Mouse (Mus musculus) layer of hippocampus, postnatal 36 days (tissue): ENCODE data around the gene Homer3. TPM values are rescaled to one million over a fixed set of nuclear protein-coding genes. Genes with fewer than 3 reads are reported as not detected.

ENCODE experiments used
- DNase-seq, 2 experiments: peaks; one replicate each; pipeline ENCODE4 v3.0.0; 2022
- total RNA-seq, 2 experiments: library from RNA; stranded (reverse); gene quantifications; 2 replicates each; pipeline ENCODE4 v1.2.3; 2021

Homer3 gene
- total RNA-seq = 10 to 100 TPM; 77.3 to 86.6 TPM

DNA sequence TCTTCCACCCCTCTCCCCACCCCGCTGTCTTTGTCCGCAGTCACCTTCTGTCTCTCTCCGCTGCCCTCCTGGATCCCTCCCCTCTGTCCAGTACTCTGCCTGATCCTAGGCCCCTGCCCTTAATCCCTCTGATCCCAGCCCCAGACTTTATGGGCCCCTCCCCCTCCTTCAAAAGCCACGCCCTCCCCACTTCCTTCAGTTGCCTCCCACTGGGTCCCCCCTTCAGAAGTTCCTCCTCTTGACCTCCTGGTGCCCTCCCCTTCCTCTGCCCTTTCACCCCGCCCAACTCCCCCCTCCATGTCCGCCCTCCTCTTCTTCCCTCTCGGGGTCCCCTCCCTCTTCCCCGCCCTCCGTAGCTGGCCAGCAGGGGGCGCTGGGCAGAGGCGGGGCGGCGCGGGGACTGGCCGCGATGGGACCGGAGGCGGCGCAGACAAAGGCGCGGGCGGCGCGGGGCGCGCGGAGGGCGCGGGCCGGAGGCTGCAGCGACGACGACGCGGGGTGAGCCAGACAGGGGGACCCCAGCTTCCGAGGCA is at the start of gene Homer3:
TSS of gene Homer3 (plus strand) at position 225 of the 533 bp plus-strand sequence.
- peak; percentile 82 to 84 for DNase-seq

DNA sequence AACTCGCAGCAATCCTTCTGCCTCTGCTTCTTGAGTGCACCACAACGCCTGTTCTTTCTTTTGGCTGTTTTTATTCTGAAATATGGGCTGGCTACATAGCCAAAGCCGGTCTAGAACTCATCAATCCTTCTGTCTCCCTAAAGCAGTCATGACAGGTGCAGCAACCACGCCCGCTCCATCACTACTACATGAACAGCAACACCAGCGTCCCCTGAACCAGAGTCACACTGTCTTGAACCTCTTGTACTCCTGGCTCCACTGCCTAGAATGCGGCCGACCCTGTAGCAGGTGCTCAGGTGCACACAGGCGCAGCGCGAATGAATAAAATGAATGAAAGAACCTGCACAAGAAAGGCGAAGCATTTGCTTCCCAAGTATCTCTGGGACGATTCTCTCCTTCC is 49.0 kb upstream of the Homer3 start:
- no peak for DNase-seq

DNA sequence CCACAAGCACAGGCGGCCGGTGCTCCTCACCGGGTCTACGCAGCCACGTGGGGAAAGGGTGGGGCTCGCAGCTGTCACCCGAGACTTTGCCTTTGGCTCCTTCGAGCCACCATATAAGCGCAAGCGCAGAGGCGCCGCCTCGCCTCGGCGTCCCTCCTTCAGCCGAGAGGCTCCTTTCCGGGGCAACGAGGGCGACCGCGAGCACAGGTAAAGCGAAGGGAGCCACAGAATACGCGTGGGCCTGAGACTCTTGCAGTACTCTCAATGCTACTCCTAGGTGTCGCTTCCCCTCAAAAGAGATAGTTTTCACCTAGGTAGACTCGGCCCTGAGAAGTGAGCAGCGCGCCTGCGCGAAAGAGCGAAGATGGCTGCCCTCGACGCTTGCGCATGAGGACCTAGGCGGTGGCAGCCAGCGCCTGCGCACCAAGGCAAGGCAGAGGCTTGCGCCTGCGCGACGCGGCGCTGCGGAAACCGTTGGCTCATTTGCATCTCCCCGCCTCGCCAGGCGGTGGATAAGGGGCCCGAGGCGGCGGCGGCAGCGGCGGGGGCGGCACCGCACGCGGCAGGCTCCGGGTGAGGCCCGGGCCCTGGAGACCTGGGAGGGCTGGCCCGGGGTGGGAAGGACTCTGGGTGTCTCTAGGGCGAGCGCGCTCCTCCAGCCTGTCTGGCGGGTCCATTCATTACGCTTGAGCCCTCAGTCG is 48.4 kb upstream of the Homer3 start, which contains the start of the genes Sugp2 and Armc6:
TSS of gene Sugp2 (plus strand) at position 147 of the 701 bp plus-strand sequence.
TSS of gene Armc6 (minus strand) at position 387 of the 701 bp plus-strand sequence.
- peak; percentile 94 to 96 for DNase-seq

DNA sequence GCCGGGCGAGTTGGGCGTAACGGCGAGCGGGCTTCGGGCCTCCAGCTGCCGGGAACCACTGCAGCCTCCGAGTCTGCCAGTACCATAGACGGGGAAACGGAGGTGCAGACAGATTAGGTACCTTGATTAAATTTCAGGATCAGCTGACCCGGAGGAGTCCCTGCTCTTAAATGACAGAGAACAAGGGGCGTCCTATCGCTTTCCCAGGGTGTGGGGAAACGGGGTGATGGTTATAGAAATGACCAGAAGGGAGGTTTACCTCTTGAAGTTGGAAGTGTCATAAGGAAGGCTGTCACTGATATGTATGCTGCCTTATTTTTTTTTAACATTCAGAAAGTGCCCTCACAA is 47.9 kb upstream of the Homer3 start:
- no peak for DNase-seq

DNA sequence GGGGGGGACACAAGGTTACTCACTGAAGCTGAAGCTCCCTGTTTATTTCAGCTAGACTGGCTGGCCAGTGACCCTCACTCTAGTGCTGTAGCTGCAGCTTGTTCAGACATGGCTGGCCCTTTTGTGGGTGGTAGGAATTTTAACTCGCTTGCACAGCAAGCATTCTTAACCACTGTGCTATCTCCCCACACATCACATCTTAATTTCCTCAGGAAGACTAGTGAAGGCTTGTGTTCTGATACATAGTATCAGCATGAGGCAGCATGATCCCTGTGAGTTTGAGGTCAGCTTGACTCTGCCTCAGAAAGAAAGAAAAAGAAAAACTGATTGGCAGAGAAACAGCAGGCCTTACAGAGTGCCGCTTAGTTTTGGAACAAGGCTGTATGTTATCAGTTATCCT is 44.8 kb upstream of the Homer3 start:
- DNase-seq = no peak

DNA sequence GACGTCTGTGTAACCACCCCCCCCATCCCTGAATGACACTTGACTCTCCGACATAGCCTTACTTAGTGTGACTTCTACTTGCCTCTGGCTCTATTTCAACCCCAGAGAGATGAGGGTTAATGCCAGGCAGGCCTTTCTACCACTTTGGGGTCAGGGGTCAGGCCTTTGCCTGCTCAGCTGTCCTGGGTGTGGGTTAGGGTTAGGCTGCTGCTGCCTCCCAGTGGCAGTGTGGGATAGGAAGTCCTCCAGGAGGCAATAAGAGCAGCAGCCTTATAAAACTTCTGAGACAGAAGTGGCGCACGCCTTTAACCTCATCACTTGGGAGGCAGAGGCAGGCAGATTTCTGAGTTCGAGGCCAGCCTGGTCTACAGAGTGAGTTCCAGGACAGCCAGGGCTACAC is 42.0 kb upstream of the Homer3 start:
- no peak for DNase-seq

DNA sequence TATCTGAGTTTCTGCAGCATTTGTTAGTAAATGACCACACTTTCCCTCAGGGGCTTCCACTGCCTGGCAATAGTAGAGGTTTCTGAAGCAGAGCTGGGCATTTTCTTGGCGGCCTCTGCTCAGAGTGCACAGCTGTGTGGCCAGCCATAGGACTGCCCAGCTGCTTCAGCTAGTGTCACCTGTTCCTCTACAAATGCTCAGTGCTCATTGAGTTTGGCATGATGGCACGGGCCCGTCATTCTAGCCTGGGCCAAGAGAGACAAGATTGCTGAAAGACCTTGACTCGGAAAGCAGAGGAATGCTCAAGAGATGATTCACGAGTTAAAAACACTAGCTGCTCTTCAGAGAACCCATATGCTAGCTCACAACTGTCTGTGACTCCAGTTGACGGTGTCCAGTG is 36.0 kb upstream of the Homer3 start:
- no peak for DNase-seq

DNA sequence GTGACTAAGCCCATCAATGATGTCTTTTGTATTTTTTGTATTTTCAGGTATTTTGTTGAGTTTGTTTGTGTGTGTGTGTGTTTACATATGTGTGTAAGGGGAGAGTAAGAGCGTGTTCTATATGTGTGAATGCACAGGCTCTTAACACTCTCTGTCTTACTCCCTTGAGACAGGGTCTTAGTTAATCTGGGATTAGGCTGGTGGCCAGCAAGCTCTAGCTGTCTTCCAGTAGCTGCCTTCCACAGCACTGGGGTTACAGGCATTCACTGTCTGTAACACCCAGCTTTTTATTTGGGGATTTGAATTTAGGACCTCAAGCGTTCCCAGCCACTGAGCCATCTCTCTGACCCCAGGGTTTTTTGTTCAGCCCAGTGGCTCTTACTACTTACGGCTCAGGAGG is 34.8 kb upstream of the Homer3 start:
- DNase-seq = no peak

DNA sequence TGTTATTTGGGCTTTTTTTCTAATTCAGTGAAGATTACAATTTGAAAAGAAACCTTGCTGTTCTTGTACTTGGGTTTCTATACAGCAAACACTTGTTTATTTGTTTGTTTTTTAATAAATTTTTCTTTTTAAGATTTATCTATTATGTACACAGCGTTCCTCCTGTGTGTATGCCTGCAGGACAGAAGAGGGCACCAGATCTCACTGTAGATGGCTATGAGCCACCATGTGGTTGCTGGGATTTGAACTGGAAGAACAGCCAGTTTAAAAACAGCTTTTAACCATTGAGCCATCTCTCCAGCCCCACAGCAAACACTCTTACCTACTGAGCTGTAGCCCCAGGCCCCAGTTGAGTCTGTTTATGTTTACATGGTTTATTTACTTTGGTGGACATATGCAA is 28.0 kb upstream of the Homer3 start:
- no peak for DNase-seq

DNA sequence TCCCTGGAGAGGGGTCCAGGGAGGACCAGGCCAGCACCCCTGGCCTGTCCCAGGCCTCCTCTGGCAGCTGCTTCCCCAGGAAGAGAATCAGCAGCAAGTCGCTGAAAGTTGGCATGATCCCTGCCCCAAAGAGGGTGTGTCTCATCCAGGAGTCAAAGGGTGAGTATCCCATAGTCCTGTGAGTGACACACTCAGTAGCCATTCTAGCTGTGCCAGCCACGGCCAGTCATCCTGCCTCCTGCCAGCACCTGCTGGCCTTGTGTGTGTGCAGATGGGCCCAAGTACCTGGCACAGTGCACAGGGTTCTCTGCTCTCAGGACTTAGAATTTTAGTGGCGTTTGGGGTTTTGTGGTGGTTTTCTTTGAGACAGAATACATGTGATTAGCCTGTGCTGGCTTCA is 25.2 kb upstream of the Homer3 start:
- DNase-seq = no peak

DNA sequence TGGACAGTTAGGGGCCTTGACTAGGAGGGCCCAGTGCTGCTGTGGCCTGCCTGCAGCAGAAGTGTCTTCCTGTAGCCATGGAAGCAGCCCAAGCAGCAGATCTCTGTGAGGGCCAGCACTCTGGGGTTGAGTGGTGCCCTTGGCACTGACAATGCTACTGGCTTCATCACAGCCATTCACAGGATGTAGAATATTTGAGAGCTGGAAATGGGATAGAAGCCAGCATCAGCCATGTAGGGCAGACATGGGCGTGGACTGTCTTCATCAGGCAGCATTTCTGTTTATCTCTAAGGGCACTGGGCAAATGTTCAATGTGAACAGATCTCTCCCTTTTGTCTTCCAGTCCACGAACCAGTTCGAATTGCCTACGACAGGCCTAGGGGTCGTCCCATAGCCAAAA is 24.0 kb upstream of the Homer3 start:
- DNase-seq = no peak

DNA sequence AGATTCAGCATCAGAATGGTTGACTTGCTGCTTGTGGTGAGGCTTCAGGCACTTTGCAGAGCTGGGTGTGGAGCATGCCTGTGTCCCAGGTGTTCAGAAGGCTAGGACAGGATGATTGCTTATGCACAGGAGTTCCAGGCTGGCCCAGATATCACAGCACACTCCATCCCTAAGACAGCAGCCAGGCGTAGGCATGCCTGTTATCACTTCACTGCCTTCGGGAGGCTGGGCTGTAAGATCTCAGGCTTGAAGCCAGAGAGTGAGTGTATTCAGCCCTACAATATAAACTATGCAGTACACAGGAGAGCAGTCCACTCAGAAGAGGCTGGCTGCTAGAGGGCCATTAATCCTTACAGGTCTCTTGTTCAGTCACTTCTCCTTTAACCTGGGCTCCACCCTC is 23.6 kb upstream of the Homer3 start:
- DNase-seq = no peak

DNA sequence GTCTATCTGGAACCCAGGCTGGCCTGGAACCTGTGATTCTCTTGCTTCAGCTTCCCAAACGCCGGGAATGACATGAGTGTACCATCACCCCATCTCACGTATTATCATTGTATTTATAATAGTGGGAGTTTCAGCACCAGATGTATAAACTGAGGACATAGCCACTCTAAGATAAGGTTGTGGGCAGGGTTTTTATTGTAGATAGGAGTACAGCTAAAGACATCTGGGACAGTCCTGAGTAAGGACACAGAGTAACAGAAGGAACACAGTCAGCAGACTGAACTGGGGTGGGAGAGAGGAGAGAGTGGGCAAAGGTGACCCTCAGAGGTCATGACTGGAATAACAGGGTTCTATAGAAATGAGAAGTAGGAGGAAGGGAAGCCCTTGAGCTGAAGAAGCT is 15.0 kb upstream of the Homer3 start:
- no peak for DNase-seq

DNA sequence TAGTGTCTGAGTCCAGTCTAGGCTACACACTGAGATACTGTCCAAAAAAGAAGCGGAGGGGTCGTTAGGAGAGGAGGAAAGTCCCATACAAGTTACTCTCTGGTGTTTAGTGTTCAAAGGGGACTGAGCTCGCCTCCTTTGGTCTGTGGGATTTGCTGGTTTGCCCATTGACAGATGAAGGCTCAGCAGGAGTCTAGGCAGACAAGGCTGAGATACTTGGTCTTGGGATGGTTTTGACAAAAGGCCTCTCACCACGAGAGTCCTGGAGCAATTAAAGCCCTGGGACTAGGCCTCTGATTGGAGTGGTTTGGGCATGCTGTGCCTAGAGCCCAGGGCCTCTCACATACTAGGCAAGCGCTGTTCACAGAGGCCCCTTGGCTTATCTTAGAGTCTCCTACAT is 14.3 kb upstream of the Homer3 start:
- DNase-seq = no peak

DNA sequence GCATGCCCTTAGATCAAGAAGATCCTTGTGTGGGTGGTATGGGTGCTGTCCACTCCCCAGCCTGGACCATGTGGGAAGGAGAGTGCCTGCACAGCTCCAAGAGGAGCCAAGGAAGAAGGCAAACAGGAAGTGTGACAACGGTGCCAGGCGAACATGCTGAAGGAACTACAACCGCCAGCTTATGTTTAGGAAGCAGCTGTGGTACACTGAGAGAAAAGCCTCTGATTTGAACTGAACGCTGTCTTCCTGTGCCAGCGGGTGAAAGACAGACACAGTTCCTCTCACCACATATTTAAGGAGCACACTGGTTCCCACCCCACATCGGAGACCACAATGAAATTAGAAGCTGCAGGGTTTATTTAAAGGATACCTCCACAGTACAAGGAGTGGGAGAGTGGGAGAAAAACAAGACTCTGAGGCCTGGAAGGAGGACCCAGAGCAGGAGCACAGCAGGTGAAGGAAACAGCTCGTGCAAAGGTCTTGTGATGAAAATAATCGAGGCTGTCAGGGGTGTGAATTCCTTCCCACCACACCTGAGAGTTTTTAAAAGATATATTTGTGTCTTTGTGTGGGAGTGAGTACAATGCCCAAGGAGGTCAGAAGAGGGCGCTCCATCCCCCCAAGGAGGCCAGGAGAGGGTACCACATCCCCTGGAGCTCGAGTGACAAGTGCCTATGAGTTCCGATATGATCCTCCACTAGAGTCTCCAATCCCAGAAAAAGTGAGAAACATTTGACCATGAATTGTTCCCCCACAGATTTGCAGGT is 13.6 kb upstream of the Homer3 start:
- DNase-seq = peak in 1 of 2 experiments; percentile 31

DNA sequence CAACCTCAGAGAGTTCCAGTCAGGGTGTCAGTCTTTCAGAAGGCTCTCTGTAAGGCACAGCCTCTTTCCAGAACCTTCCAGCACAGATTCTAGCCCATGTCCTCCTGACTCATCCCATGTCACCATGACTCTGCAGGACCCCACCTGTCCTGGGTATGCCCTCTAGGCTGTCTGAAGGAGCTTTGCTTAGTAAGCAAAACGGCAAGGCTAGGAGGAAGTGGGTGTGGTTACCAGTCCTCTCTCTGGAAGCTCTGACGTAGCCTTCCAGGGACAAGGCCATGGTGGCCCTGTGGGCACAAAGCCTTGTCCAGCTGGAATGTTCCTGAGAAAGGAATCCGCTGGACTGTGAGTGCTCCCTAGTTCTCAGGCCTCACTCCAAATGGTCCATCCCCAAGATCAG is 9.7 kb upstream of the Homer3 start:
- DNase-seq = no peak

DNA sequence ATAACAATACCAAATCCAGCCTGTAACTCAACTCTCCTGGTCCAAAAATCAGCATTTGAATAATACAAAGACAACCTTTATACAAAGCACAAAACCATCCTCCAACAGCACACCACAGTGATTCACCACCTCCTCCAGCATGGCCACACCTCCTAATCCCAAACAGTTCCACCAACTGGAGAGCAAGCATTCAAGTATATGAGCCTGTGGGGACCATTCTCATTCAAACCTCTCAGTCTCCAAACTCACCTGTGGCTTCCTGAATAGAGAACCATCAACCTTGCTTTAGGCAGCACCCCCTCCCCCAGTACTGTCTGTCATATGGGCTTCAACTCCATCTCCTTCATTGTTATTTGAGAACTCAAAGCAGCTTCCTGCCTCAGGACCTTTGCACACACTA is 8.3 kb upstream of the Homer3 start:
- DNase-seq = no peak

DNA sequence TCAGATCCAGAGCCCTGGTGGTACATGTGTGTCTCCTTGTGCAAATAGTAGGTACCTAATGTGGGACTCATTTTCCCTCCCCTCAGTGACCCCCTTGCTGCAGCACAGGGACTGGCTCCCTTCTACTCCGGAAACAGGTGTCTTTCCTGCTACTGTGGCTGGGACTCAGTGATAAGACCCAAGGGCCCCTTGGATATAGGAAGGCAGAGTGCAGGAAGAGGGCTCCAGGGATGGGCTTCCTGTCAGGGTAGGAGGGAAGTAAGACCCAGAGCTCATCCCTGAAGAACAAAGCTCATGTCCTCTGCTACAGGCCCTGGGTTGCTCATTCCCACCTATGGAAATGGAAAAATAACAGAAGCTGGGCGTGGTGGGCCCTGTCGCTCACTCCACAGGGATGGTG is 6.2 kb upstream of the Homer3 start:
- no peak for DNase-seq

DNA sequence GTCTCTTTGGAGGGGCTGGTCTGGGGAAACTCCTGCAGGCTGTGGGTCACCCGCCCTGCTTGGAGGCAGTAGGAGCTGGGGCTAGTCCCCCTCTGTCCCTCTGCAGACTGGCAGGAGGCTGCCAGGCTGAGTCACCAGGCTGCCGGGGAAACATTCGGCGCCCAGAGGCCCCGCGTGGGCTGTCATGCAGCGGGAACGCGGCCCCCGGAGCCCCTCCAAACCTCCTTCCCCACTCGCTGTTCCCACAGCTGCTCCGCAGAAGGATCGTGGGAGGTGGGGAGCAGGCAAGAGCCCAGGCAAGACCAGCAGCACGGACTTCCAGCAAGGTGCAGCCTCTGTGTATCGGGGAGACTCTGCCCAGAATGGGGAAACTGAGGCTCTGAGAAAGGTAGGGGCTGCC is 4.5 kb upstream of the Homer3 start:
- peak; percentile 54 to 66 for DNase-seq

DNA sequence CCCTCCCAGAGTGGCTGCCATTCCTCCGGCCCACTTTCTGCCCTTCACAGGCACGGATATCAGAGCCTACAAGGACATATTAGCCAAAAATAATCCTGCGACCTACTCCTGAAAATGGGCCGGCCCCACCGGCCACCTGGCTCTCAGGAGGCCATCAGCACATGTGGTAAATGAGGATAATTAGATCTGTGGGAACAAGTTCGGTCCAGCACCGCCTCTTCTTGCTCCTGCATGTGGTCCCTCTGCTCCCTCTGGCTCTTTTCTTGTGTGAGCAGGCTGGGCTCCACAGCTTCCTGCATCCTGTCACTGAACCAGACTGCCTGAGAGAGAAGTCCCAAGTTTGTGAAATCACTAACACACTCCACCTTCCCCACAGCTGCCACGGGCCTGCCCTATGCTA is 3.4 kb upstream of the Homer3 start:
- DNase-seq = no peak

DNA sequence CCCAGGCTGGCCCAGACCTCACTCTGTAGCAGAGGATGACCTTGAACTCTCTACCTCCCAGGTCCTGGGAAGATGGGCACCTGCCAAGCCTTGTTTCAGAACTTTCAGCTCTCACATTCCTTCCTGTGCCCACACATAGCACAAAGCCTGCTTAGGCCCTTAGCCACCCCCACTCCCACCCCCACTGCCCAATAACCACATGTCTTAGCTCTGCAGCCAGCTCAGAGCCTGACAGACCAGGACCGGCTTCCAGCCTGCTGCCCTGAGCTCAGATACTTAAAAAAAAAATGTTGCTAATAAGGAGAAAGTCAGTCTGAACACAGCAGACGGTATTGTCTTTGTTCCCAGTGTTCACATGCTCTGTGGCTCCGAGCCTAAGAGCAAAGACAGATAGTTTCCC is 1.6 kb upstream of the Homer3 start:
- peak; percentile 22 to 32 for DNase-seq

DNA sequence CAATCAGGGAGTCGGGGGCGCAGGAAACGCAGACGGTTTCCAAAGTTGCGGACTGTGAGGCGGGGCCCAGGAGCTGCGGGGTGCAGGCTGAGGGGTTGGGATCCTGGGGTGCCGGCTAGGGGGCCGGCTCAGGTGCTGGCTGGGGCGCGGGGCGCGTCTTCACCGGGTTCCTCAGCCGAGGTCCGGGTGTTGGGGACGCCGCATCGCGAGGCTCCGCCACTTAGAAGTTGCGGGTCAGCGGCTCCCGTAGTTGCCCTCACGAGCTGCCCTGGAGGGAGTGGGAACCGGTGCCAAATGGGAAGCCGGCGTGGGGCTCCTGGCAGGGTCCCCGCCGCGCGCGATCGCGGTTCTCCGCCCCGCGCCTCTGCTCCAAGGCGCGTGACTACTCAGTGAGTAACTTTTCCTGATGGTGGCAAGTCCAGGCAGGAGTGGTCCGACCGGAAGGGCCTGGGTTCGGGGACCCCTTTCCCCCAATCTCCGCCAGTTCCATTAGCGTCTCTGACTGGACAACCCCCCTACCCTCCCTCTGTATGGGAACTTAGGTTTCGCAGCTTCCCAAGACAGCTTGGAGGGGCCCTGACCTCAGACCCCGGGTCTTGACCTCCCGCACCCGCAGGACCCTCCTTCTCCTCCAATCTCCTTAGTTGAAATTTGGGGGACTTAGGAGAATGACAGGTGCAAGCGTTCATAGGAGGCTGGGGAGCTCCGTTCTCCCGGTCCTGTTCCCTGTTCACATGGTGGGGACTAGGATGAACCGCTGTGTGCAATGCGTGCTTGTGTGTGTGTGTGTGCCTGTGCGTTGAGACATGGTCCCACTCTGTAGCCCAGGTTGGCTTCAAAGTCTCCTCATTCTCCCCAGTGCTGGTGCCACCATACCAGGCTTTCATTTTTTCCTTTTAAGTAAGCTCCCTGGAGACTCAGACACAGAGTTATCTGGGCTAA is 780 bp downstream of the Homer3 start:
- no peak for DNase-seq

DNA sequence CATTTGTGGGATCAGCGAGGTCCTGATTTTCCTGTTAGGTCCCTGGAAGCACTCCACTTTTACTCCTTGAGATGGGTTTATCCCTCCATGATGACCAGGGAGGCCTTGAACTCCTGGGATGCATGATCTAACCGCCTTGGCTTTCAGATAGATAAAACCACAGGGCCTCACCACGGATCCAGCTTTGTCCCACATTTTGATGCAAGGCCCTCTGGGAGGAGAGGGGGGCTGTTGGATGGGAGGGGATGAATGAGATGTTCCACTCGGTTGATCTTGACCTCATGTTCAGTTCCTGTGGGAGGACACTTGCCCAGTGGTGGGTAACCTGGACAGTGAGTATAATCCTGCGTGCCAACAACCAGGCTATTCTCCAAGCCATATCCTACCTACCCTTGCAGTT is 1.8 kb downstream of the Homer3 start:
- DNase-seq = no peak
